Mouse (Mus musculus) hindbrain, embryonic 13.5 days (tissue): ENCODE results near the gene Sult4a1. TPM values are rescaled to one million over a fixed set of nuclear protein-coding genes. Genes with fewer than 3 reads are reported as not detected.
"Not testable (repeated sequence)": the region's sequence is repeated elsewhere in the genome, so short reads cannot be mapped to it uniquely, and the experiment has no call there.

Experiments used
- ATAC-seq: fragments of 200-750 bp; cut with Nextera tagmentation; 2 replicates; pipeline ENCODE4 v1.8.0; 2017; ENCODE audit warnings: moderate TSS enrichment; ENCODE audit not compliant: low FRiP score
- H3K27ac ChIP-seq: fragments of 300-500 bp; sonication (generic); 2 replicates; pipeline ENCODE4 v1.5.1; 2015; ENCODE audit warnings: inconsistent platforms, mild to moderate bottlenecking, moderate library complexity
- H3K27me3 ChIP-seq: fragments of 300-500 bp; sonication (generic); 2 replicates; pipeline ENCODE4 v1.6.1; 2015; ENCODE audit warnings: mild to moderate bottlenecking, inconsistent platforms
- H3K36me3 ChIP-seq: fragments of 300-500 bp; sonication (generic); 2 replicates; pipeline ENCODE4 v1.6.1; 2015; ENCODE audit warnings: mild to moderate bottlenecking, inconsistent platforms
- H3K4me1 ChIP-seq: fragments of 300-500 bp; sonication (generic); replicated peaks from 2 replicates; pipeline ENCODE4 v1.6.1; 2015; ENCODE audit warnings: inconsistent platforms
- H3K4me2 ChIP-seq: fragments of 300-500 bp; sonication (generic); 2 replicates; pipeline ENCODE4 v1.6.1; 2015; ENCODE audit warnings: inconsistent platforms, mild to moderate bottlenecking, moderate library complexity
- H3K4me3 ChIP-seq: fragments of 300-500 bp; sonication (generic); 2 replicates; pipeline ENCODE4 v1.5.1; 2015; ENCODE audit warnings: mild to moderate bottlenecking, inconsistent platforms
- H3K9ac ChIP-seq: fragments of 300-500 bp; sonication (generic); 2 replicates; pipeline ENCODE4 v1.6.1; 2015; ENCODE audit warnings: mild to moderate bottlenecking, inconsistent platforms
- H3K9me3 ChIP-seq: fragments of 300-500 bp; sonication (generic); 2 replicates; pipeline ENCODE4 v1.6.1; 2016; ENCODE audit warnings: inconsistent platforms
- WGBS: fragments of 180-500 bp; shearing (Covaris S2); methylation state at CpG from one replicate; pipeline ENCODE4 v1.1.7; 2015; 5-methylcytosine and 5-hydroxymethylcytosine counted together
- polyA plus RNA-seq: library from polyadenylated mRNA; unstranded; fragments of >200 nt; fragmentation: Nextera tagmentation; extraction: Ambion mirVana; gene quantifications from 2 replicates; pipeline ENCODE4 v1.2.1, GENCODE M21; 2015

The Sult4a1 gene
- polyA plus RNA-seq, 1 experiment from 2014 or later, result 73.7 TPM

DNA sequence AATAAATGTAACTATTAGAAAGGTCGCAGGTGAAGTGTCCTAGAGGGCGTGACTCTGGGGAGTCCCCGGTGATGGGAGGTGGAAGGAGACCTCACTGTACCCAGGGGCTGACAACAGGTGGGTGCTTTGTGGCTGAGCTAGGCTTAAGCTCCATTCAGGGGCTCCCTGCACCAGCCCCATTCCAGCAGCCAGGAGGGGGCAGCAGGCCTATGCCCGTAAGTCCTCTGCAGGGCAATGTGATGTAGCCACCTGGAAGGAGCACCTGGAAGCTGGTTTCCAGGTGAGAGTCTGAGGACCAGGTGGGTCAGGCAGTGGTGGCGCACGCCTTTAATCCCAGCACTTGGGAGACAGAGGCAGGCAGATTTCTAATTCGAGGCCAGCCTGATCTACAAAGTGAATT, 18.5 kb upstream of the Sult4a1 start:
- no peak overlapping the region for H3K27ac ChIP-seq
- no peak overlapping the region for H3K4me2 ChIP-seq
- no peaks in the 10 kb centered on the region for H3K4me1 ChIP-seq
- 77% methylated on average over 7 of the region's 7 CpGs for WGBS
- ATAC-seq, result no peak
- H3K36me3 ChIP-seq, result no peaks in the 10 kb centered on the region
- no peaks in the 10 kb centered on the region for H3K9me3 ChIP-seq
- no peak overlapping the region for H3K4me3 ChIP-seq
- no peak overlapping the region for H3K9ac ChIP-seq
- no peaks in the 10 kb centered on the region for H3K27me3 ChIP-seq

- no peaks in the 10 kb centered on the region for H3K4me1 ChIP-seq
- ATAC-seq, result no peak
- H3K36me3 ChIP-seq, result no peaks in the 10 kb centered on the region
- H3K9me3 ChIP-seq, result no peaks in the 10 kb centered on the region
- H3K4me3 ChIP-seq, result no peak within 1 kb of the TSS
- no peak within 1 kb of the TSS for H3K27ac ChIP-seq
- no peak within 1 kb of the TSS for H3K9ac ChIP-seq
- 72% methylated on average over 8 of the region's 8 CpGs for WGBS
- no peaks in the 10 kb centered on the region for H3K27me3 ChIP-seq
- H3K4me2 ChIP-seq, result no peak within 1 kb of the TSS
Observed at GRCm38 (mm10) chr15:84123075-84123474, 17.5 kb upstream of the Sult4a1 start, which contains the start of gene Pnpla5. Pnpla5 (minus strand) TSS chr15:84123175.

DNA sequence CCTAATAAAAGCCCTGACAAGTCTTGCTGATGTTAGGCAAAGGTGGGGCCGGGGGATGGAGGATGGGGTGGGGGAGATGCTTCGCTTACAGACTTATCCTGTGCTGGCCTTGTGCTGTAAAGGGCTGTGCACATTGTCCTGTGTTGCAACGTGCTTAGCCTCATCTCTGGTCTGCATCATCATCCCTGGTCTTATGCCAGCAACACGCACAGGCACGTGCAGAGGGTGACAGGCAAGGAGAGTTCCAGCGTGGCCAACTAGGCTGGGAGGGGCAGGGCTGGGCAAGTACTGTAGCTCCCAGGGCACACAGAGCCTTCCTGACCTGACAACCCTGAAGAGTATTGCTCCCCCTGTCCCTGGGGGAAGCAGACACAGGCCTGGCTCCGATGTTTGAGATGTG, 15.5 kb upstream of the Sult4a1 start:
- no peak overlapping the region for H3K9ac ChIP-seq
- no peak overlapping the region for H3K4me3 ChIP-seq
- no peak overlapping the region for H3K27ac ChIP-seq
- no peaks in the 10 kb centered on the region for H3K4me1 ChIP-seq
- no peaks in the 10 kb centered on the region; the same call in 1 of the 2 replicates for H3K9me3 ChIP-seq
- no peaks in the 10 kb centered on the region for H3K36me3 ChIP-seq
- 85% methylated on average over 7 of the region's 7 CpGs for WGBS
- no peak for ATAC-seq
- no peaks in the 10 kb centered on the region for H3K27me3 ChIP-seq
- H3K4me2 ChIP-seq, result no peak overlapping the region

DNA sequence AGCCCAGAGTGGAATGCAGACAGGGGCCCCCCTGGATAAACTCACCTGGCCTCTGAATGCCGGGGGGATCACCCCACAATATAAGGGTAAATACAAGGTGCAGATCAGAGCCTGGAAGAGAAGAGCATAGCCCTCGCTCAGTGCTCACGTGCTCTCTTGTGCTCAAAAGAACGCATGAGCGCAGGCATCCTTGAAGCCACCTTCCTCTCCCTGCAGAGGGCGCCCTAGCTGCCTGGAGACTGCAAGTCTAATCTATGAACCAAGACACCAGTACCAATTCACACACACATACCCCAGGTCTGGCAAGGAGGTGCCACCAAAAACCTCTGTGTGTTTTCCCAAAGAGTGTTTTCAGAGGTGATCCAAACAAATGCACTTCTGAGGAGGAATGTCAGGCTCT, 15.1 kb upstream of the Sult4a1 start:
- Histone ChIP-seq H3K4me3 (no peak overlapping the region), H3K9ac (no peak overlapping the region), H3K9me3 (no peaks in the 10 kb centered on the region; the same call in 1 of the 2 replicates), H3K4me1 (no peaks in the 10 kb centered on the region), H3K4me2 (no peak overlapping the region), H3K27ac (no peak overlapping the region), H3K27me3 (no peaks in the 10 kb centered on the region), H3K36me3 (no peaks in the 10 kb centered on the region)
- WGBS, result 25% methylated on average over 6 of the region's 6 CpGs
- no peak for ATAC-seq

DNA sequence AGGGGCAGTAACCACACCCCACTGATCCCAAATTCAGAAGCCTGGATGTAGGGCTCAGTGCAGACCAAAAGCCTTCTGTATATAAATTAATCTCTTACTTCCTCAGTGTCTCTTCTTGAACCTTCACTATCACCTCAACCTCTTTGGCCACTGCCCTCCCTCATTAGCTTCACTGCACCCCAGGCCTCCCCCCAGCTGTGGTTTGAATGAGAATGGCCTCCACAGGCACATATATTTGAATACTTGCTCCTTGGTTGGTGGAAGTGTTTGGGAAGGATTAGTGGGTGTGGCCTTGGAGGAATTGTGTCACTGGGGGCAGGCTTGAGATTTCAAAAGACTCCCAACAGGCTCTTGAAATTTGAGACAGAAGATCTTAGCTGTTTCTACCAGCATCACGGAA, 10.9 kb upstream of the Sult4a1 start:
- Histone ChIP-seq H3K9me3 (no peaks in the 10 kb centered on the region; the same call in 1 of the 2 replicates), H3K4me2 (no peak overlapping the region), H3K4me1 (no peaks in the 10 kb centered on the region), H3K4me3 (no peak overlapping the region), H3K27ac (no peak overlapping the region), H3K9ac (no peak overlapping the region), H3K36me3 (no peaks in the 10 kb centered on the region), H3K27me3 (0 out of 2 replicates have a peak, but pooled peaks cover 6% of the 10 kb centered on the region)
- no peak for ATAC-seq
- WGBS, result 78% methylated on average over 1 of the region's 1 CpGs

- ATAC-seq, result no peak
Observed at GRCm38 (mm10) chr15:84115727-84116126, 10.2 kb upstream of the Sult4a1 start.

GRCm38 (mm10) chr15:84113873-84114272, 8.3 kb upstream of the Sult4a1 start:
- Histone ChIP-seq H3K9ac (no peak overlapping the region), H3K4me3 (no peak overlapping the region), H3K4me1 (no peaks in the 10 kb centered on the region), H3K36me3 (no peaks in the 10 kb centered on the region), H3K9me3 (no peaks in the 10 kb centered on the region; the same call in 1 of the 2 replicates), H3K27me3 (0 out of 2 replicates have a peak, but pooled peaks cover 6% of the 10 kb centered on the region), H3K27ac (no peak overlapping the region), H3K4me2 (no peak overlapping the region)
- ATAC-seq, result no peak
- 83% methylated on average over 6 of the region's 6 CpGs for WGBS

More at GRCm38 (mm10) chr15:84115727-84116126, 10.2 kb upstream of the Sult4a1 start:
- Histone ChIP-seq H3K36me3 (no peaks in the 10 kb centered on the region), H3K4me2 (no peak overlapping the region), H3K9ac (no peak overlapping the region), H3K27ac (no peak overlapping the region), H3K4me1 (no peaks in the 10 kb centered on the region), H3K27me3 (0 out of 2 replicates have a peak, but pooled peaks cover 6% of the 10 kb centered on the region), H3K9me3 (no peaks in the 10 kb centered on the region; the same call in 1 of the 2 replicates), H3K4me3 (no peak overlapping the region)
- WGBS, result 59% methylated on average over 5 of the region's 5 CpGs

- ATAC-seq, result no peak
- Histone ChIP-seq H3K4me3 (no peak overlapping the region), H3K36me3 (no peaks in the 10 kb centered on the region), H3K4me2 (no peak overlapping the region), H3K9ac (no peak overlapping the region), H3K27me3 (peaks cover 38% of the 10 kb centered on the region), H3K9me3 (no peaks in the 10 kb centered on the region), H3K4me1 (peaks cover 24% of the 10 kb centered on the region), H3K27ac (no peak overlapping the region)
- WGBS, result 8% methylated on average over 13 of the region's 13 CpGs
Observed at GRCm38 (mm10) chr15:84108899-84109298, 3.3 kb upstream of the Sult4a1 start.

DNA sequence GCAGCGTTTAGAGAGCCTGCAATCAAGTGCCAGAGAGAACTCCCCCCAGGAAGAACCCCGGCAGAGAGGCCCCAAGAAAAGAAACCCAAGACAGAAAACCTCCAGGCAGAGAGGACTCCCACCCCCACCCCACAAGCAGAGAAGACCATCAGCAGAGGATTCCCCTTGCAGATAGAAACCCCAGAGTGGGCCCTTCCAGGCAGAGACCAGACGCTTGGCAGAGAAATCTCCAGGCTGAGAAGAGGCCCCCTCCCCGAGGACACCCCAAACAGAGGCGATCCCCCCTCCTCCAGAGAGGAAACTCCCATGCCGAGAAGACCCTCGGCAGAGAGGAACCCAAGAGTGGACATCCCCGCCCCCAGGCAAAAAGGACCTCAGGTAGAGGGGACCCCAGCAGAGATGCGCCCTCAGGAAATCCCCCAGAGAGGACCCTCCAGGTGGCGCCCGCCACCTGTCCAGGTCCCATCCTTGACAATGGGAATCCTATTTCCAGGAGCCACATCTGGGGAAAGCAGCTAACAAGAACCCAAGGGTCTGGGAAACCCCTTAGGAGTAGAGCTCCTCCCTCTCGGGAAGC, 458 bp upstream of the Sult4a1 start:
- 11% methylated on average over 11 of the region's 12 CpGs for WGBS
- Histone ChIP-seq H3K36me3 (no peaks in the 10 kb centered on the region), H3K27me3 (peaks cover 33% of the 10 kb centered on the region), H3K4me1 (peaks cover 34% of the 10 kb centered on the region), H3K4me2 (peak overlapping the region; percentile 72), H3K9me3 (no peaks in the 10 kb centered on the region), H3K9ac (peak overlapping the region; percentile 80), H3K27ac (peak overlapping the region; percentile 74), H3K4me3 (peak overlapping the region; percentile 66)
- peak; percentile 36; the same call in 1 of the 2 replicates for ATAC-seq

DNA sequence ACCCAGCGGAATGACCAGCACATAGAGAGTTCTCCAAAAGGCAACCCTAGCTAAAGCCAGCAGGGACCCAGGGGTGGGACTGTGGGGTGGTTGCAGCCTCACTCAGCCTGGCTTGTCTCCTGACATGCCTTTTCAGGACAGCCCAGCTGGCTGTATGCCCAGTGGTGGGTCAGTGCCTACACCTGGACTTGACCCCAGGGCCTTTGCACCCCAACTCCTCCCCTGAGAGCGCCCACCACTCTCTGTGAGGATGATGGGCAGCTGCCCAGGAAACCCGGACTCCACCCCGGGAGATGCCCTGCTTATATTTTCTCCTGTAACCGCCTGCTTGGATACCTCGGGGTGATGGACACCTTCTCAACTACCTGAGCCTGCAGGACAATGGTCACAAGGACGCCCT, 928 bp downstream of the Sult4a1 start:
- peaks cover 33% of the 10 kb centered on the region for H3K27me3 ChIP-seq
- WGBS, result 83% methylated on average over 7 of the region's 7 CpGs
- H3K4me2 ChIP-seq, result peak overlapping the region; percentile 72
- peak overlapping the region; percentile 66 for H3K4me3 ChIP-seq
- ATAC-seq, result no peak
- no peaks in the 10 kb centered on the region for H3K36me3 ChIP-seq
- peaks cover 34% of the 10 kb centered on the region for H3K4me1 ChIP-seq
- peak overlapping the region; percentile 80 for H3K9ac ChIP-seq
- H3K27ac ChIP-seq, result no peak overlapping the region
- H3K9me3 ChIP-seq, result no peaks in the 10 kb centered on the region

DNA sequence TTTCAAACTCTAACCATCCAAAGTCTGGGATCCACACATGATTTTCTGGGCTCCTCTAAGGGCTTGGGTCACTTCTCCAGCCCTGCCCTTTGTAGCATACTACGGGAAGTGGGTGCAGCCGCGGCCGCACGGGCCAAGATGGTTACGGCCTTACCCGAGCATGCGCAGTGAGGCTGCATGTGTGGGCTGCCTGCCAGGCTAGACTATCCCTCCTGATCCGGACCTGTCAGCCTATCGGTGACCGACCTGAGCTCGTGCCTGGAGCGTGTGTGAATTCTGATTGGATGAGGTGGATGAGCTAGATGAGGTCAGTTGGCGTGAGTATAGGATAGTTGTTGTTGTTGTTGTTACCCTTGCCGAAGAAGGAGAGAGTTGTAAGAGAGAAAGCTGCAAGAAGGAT, 8.0 kb downstream of the Sult4a1 start:
- WGBS, result 92% methylated on average over 15 of the region's 15 CpGs
- not testable (repeated sequence) for H3K4me1 ChIP-seq, H3K4me3 ChIP-seq, ATAC-seq, H3K27ac ChIP-seq, H3K9ac ChIP-seq, H3K36me3 ChIP-seq, H3K9me3 ChIP-seq, H3K27me3 ChIP-seq, H3K4me2 ChIP-seq

DNA sequence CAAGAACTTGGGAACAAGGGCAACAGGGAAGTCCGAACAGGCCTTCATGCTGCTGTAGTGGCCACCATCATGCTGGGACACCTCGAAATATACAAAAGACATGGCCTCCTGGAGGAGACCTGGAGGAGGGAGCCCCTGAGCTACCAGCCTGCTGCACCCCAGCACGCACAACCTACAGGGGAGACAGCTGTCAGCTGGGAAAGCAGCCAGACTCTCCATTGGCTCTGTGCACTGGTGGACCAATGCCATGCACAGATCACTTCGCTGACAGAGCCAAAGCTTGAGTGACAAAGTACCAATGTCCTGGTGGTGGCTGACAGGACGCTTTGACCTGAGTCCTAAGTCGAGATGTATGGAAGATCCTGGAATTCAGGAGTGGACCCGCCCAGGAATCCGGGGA, 9.5 kb downstream of the Sult4a1 start:
- Histone ChIP-seq H3K9ac (no peak overlapping the region), H3K36me3 (peaks cover 9% of the 10 kb centered on the region), H3K27me3 (no peaks in the 10 kb centered on the region), H3K9me3 (no peaks in the 10 kb centered on the region), H3K27ac (no peak overlapping the region), H3K4me2 (no peak overlapping the region), H3K4me3 (no peak overlapping the region), H3K4me1 (peaks cover 6% of the 10 kb centered on the region)
- WGBS, result 93% methylated on average over 8 of the region's 8 CpGs
- ATAC-seq, result no peak

GRCm38 (mm10) chr15:84094921-84095320, 10.6 kb downstream of the Sult4a1 start:
- H3K4me1 ChIP-seq, result peaks cover 6% of the 10 kb centered on the region
- H3K4me3 ChIP-seq, result no peak overlapping the region
- H3K27me3 ChIP-seq, result no peaks in the 10 kb centered on the region
- no peak overlapping the region for H3K4me2 ChIP-seq
- H3K9ac ChIP-seq, result no peak overlapping the region
- ATAC-seq, result no peak
- no peaks in the 10 kb centered on the region for H3K9me3 ChIP-seq
- WGBS, result 68% methylated on average over 7 of the region's 7 CpGs
- peaks cover 20% of the 10 kb centered on the region for H3K36me3 ChIP-seq
- H3K27ac ChIP-seq, result 0 out of 2 replicates have a peak overlapping the region, but pooled peaks have one; percentile 30
